Mouse (Mus musculus): ENCODE results near the gene Ypel5. TPM values are rescaled to one million over a fixed set of nuclear protein-coding genes. Genes with fewer than 3 reads are reported as not detected.

The Ypel5 gene
- polyA plus RNA-seq, 1 experiment from 2014 or later, result 96.8 TPM

DNA sequence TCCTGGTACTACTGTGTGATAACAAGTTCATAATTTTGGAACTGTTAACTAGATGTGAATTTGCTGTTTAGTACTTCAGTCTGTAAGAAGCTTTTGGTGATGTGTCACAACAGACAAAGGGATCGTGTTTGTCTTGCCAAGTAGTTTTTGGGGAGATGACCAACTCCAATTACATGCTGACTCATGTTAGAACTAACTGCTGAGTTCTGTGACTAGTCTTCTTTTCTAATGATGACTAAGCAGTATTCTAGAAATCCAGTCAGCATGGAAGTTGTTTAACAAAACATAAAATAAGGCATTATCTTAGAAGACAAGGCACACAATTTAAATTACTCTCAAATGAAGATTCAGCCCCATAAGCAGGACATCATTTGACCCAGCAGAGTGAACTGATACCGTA, 2.7 kb downstream of the Ypel5 start:
- Histone ChIP-seq H3K4me2 (replicated peaks; ENCODE audit: low read depth) (no peak overlapping the region), H3K27ac (ENCODE audit: low read depth, low read length) (no peak overlapping the region), H3K4me3 (ENCODE audit: low read depth, low read length) (no peak overlapping the region), H3K36me3 (ENCODE audit: control insufficient read depth, insufficient read depth) (0 out of 2 replicates have a peak, but pooled peaks cover 8% of the 10 kb centered on the region), H3K9me3 (ENCODE audit: control insufficient read depth) (no peaks in the 10 kb centered on the region), H3K9ac (ENCODE audit: low read depth, low read length) (no peak overlapping the region), H3K27me3 (replicated peaks; ENCODE audit: control insufficient read depth, insufficient read depth, low read length) (no peaks in the 10 kb centered on the region), H3K4me1 (replicated peaks; ENCODE audit: control insufficient read depth, insufficient read depth, low read length) (no peaks in the 10 kb centered on the region; the same call in 1 of the 2 replicates)
- 88% methylated on average over 2 of the region's 2 CpGs for WGBS
- no peak for ATAC-seq
- TF ChIP-seq CTCF (IDR thresholded peaks at IDR 0.05; ENCODE audit: low read depth), result no peak

DNA sequence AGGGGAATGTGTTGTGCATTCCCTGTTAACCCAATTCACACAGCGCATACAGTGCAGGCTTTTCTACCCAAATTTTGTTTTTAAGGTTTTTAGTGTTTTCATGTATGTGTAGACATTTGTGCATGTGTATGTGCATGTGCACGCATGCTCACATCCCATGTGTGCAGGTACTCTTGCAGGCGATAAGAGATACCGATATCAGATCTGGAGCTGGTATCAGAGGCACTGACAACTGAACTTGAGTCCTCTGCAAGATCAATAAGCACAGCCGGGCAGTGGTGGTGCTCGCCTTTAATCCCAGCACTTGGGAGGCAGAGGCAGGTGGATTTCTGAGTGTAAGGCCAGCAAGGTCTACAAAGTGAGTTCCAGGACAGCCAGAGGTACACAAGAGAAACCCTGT, 8.1 kb downstream of the Ypel5 start:
- no peak overlapping the region for H3K4me3 ChIP-seq (ENCODE audit: low read depth, low read length)
- no peaks in the 10 kb centered on the region; the same call in 1 of the 2 replicates for H3K4me1 ChIP-seq (replicated peaks; ENCODE audit: control insufficient read depth, insufficient read depth, low read length)
- no peak overlapping the region for H3K27ac ChIP-seq (ENCODE audit: low read depth, low read length)
- ATAC-seq, result no peak
- no peaks in the 10 kb centered on the region for H3K27me3 ChIP-seq (replicated peaks; ENCODE audit: control insufficient read depth, insufficient read depth, low read length)
- WGBS, result 81% methylated on average over 6 of the region's 6 CpGs
- no peak overlapping the region for H3K9ac ChIP-seq (ENCODE audit: low read depth, low read length)
- no peak overlapping the region for H3K4me2 ChIP-seq (replicated peaks; ENCODE audit: low read depth)
- H3K36me3 ChIP-seq (ENCODE audit: control insufficient read depth, insufficient read depth), result peaks cover 37% of the 10 kb centered on the region
- no peak for TF ChIP-seq CTCF (IDR thresholded peaks at IDR 0.05; ENCODE audit: low read depth)
- H3K9me3 ChIP-seq (ENCODE audit: control insufficient read depth), result no peaks in the 10 kb centered on the region

DNA sequence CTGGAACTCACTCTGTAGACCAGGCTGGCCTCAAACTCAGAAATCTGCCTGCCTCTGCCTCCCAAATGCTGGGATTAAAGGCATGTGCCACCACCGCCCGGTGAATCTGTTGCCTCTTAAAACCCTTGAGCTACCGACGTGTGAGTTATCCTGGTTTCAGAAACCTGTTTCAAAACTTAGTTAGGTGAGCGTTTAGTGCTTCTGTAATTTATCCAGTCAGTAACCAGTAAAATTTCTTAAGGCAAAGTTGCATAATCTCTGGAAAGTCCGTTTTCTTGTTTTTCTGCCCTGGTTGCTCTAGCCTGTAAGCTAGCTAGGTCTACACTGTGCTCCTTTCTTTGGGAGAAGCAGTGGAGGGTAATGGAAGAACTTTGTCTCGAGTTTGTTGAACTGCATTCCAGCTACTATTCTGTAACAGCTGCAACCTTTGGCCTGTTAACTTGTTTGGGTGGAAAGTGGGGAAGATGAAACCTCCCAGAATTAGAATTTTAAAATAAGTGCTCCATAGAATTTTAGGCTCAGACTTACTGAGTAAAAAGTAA, 8.8 kb downstream of the Ypel5 start:
- H3K4me2 ChIP-seq (replicated peaks; ENCODE audit: low read depth), result no peak overlapping the region
- no peaks in the 10 kb centered on the region; the same call in 1 of the 2 replicates for H3K4me1 ChIP-seq (replicated peaks; ENCODE audit: control insufficient read depth, insufficient read depth, low read length)
- H3K27me3 ChIP-seq (replicated peaks; ENCODE audit: control insufficient read depth, insufficient read depth, low read length), result no peaks in the 10 kb centered on the region
- peaks cover 43% of the 10 kb centered on the region for H3K36me3 ChIP-seq (ENCODE audit: control insufficient read depth, insufficient read depth)
- H3K9me3 ChIP-seq (ENCODE audit: control insufficient read depth), result no peaks in the 10 kb centered on the region
- no peak overlapping the region for H3K4me3 ChIP-seq (ENCODE audit: low read depth, low read length)
- WGBS, result 80% methylated on average over 7 of the region's 7 CpGs
- no peak overlapping the region for H3K9ac ChIP-seq (ENCODE audit: low read depth, low read length)
- TF ChIP-seq CTCF (IDR thresholded peaks at IDR 0.05; ENCODE audit: low read depth), result no peak
- no peak for ATAC-seq
- no peak overlapping the region for H3K27ac ChIP-seq (ENCODE audit: low read depth, low read length)

DNA sequence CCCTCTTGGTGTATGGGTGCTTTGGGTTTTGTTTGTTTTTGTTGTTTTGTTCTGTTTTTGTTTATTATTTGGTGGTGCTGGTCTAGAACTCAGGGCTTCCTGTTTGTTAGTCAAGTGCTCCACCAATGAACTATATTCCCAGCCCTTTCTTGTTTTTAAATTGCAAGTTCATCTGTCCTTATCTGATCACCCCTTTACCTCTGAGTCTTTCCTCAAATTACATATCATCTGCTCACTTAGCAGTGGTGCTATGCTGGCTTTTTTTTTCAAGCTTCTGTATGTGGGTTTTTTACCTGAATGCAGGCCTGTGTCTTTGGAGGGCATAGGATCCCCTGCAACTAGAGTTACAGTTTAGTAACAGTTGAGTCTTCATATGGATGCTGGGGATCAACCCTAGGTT, 9.3 kb downstream of the Ypel5 start:
- no peak overlapping the region for H3K27ac ChIP-seq (ENCODE audit: low read depth, low read length)
- H3K9me3 ChIP-seq (ENCODE audit: control insufficient read depth), result no peaks in the 10 kb centered on the region
- no peak for ATAC-seq
- no peak overlapping the region for H3K9ac ChIP-seq (ENCODE audit: low read depth, low read length)
- peaks cover 46% of the 10 kb centered on the region for H3K36me3 ChIP-seq (ENCODE audit: control insufficient read depth, insufficient read depth)
- no peaks in the 10 kb centered on the region; the same call in 1 of the 2 replicates for H3K4me1 ChIP-seq (replicated peaks; ENCODE audit: control insufficient read depth, insufficient read depth, low read length)
- TF ChIP-seq CTCF (IDR thresholded peaks at IDR 0.05; ENCODE audit: low read depth), result no peak
- H3K27me3 ChIP-seq (replicated peaks; ENCODE audit: control insufficient read depth, insufficient read depth, low read length), result no peaks in the 10 kb centered on the region
- H3K4me3 ChIP-seq (ENCODE audit: low read depth, low read length), result no peak overlapping the region
- no peak overlapping the region for H3K4me2 ChIP-seq (replicated peaks; ENCODE audit: low read depth)

DNA sequence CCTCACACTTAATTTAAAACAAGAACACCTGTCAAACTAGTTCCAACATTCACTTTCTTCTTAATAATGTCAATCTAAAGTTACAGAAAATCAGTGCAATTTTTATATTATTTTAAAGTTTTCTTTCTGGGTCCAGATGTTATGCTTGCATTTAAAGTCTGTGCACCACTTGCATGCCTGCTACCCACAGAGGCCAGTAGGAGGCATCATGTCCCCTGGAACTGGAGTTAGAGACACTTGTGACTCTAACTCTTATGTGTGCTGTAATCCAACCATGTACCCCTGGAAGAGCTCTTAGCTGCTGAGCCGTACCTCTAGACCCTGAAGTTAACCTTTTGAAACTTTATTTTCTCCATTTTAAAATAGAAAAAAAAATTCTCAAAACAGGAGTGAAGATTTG, 19.0 kb downstream of the Ypel5 start:
- peak; percentile 45 for TF ChIP-seq CTCF (IDR thresholded peaks at IDR 0.05; ENCODE audit: low read depth)
- 0 out of 2 replicates have a peak, but pooled peaks cover under 1% of the 10 kb centered on the region for H3K36me3 ChIP-seq (ENCODE audit: control insufficient read depth, insufficient read depth)
- H3K4me2 ChIP-seq (replicated peaks; ENCODE audit: low read depth), result no peak overlapping the region
- no peaks in the 10 kb centered on the region for H3K9me3 ChIP-seq (ENCODE audit: control insufficient read depth)
- H3K4me3 ChIP-seq (ENCODE audit: low read depth, low read length), result no peak overlapping the region
- H3K27ac ChIP-seq (ENCODE audit: low read depth, low read length), result no peak overlapping the region
- no peaks in the 10 kb centered on the region for H3K27me3 ChIP-seq (replicated peaks; ENCODE audit: control insufficient read depth, insufficient read depth, low read length)
- no peak for ATAC-seq
- no peaks in the 10 kb centered on the region for H3K4me1 ChIP-seq (replicated peaks; ENCODE audit: control insufficient read depth, insufficient read depth, low read length)
- 84% methylated on average over 1 of the region's 1 CpGs for WGBS
- H3K9ac ChIP-seq (ENCODE audit: low read depth, low read length), result no peak overlapping the region

DNA sequence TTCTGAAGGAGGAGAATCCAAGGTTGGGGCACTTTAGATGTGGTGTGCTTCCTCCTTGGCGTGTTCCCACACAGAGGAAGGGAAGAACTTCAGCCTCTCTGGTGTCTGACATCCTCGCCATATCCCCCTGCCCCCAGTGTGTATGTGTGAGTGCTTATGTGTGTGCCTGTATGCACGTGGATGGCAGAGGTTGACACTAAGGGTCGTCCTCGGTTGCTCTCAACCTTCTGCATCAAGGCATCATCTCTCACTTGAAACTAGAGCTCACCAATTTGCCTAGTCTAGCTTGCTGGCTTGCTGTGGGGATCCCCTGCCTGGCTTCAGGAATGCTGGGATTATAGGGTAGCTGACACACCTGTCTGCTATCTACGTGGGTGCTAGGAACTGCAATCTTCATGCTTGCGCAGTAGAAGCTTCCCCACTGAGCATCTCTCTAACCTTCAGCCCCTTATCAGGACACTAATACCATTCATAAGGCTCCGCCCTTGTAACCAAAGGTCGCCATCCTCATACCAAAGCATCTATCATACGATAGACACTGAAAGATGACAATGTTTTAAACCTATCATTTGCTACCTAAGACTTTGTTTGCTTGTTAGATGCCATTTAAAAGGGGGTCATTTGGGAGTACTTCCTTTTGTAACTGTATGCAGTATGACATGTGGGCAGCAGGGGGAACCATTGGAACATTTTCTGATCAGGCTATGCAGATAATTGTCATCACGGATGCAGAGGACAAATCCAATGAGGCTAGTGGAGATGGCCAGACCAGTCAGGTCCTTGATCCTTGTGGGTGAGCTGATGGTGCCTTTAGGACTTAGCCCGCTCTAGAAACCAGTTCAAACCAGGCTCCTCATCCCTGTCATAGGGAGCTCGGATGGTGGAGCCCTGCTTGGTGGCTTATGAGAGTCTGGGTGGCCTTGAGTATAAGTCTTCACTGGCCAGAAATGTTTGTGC, 21.7 kb downstream of the Ypel5 start:
- no peaks in the 10 kb centered on the region for H3K4me1 ChIP-seq (replicated peaks; ENCODE audit: control insufficient read depth, insufficient read depth, low read length)
- H3K27me3 ChIP-seq (replicated peaks; ENCODE audit: control insufficient read depth, insufficient read depth, low read length), result no peaks in the 10 kb centered on the region
- no peaks in the 10 kb centered on the region for H3K9me3 ChIP-seq (ENCODE audit: control insufficient read depth)
- ATAC-seq, result no peak
- no peaks in the 10 kb centered on the region for H3K36me3 ChIP-seq (ENCODE audit: control insufficient read depth, insufficient read depth)
- H3K9ac ChIP-seq (ENCODE audit: low read depth, low read length), result no peak overlapping the region
- TF ChIP-seq CTCF (IDR thresholded peaks at IDR 0.05; ENCODE audit: low read depth), result peak; percentile 87
- 47% methylated on average over 13 of the region's 13 CpGs for whole genome bisulfite sequencing
- H3K4me2 ChIP-seq (replicated peaks; ENCODE audit: low read depth), result no peak overlapping the region
- H3K4me3 ChIP-seq (ENCODE audit: low read depth, low read length), result no peak overlapping the region
- no peak overlapping the region for H3K27ac ChIP-seq (ENCODE audit: low read depth, low read length)
